17 mouse cellular contexts compared by ENCODE assay signal in genomic region chr19:44898646-44899045, GRCm38 (mm10). TPM values are rescaled to one million over a fixed set of nuclear protein-coding genes. Genes with fewer than 3 reads are reported as not detected.
DNase-seq lines count a peak whose midpoint lies in the region; ATAC-seq and TF ChIP-seq lines count a peak whose summit lies in the region.
"Had no signal": no experiment of that assay in that cellular context is flagged by ENCODE, and none has a peak within 500 bp of the region (broad histone marks: within the 10 kb centered on the region; RNA-seq: fewer than 3 reads in every experiment).

No protein-coding gene starts in this region.

- no peak for TF ChIP-seq CTCF in left cerebral cortex, adult 2 months (IDR thresholded peaks at IDR 0.05)

- H3K27ac ChIP-seq in heart, embryonic 12.5 days (ENCODE audit: poor library complexity, severe bottlenecking) = no peak overlapping the region
- H3K27ac ChIP-seq in heart, embryonic 15.5 days = peak overlapping the region; percentile 58
- peak overlapping the region; percentile 88; the same call in 1 of the 2 replicates for H3K27ac ChIP-seq in intestine, embryonic 16.5 days (ENCODE audit: low read length)
- H3K27ac ChIP-seq in left cerebral cortex, adult 2 months = no peak overlapping the region
- H3K27ac ChIP-seq: forebrain, embryonic 13.5 days had no signal

- H3K9ac ChIP-seq in heart, embryonic 12.5 days = no peak overlapping the region
- no peak overlapping the region for H3K9ac ChIP-seq in heart, embryonic 15.5 days
- H3K9ac ChIP-seq in intestine, embryonic 16.5 days (ENCODE audit: low read depth, low read length) = no peak overlapping the region
- H3K9ac ChIP-seq: forebrain, embryonic 13.5 days; forebrain, postnatal 0 days had no signal

- peaks cover 47% of the 10 kb centered on the region for H3K4me1 ChIP-seq in heart, embryonic 12.5 days (replicated peaks)
- peaks cover 30% of the 10 kb centered on the region for H3K4me1 ChIP-seq in heart, embryonic 15.5 days (replicated peaks)
- H3K4me1 ChIP-seq in intestine, embryonic 16.5 days (ENCODE audit: control insufficient read depth, insufficient read depth, low read length) = peaks cover 40% of the 10 kb centered on the region

- no peak for ATAC-seq in heart, embryonic 12.5 days (ENCODE audit: insufficient number of reproducible peaks, low FRiP score)
- no peak for ATAC-seq in heart, embryonic 15.5 days (replicated peaks; ENCODE audit: insufficient number of reproducible peaks, insufficient read depth, low FRiP score, low read depth)
- peak; percentile 44; the same call in 1 of the 2 replicates for ATAC-seq in intestine, embryonic 16.5 days
- ATAC-seq: forebrain, embryonic 13.5 days; forebrain, postnatal 0 days had no signal

- no peaks in the 10 kb centered on the region for H3K36me3 ChIP-seq in heart, embryonic 12.5 days
- no peaks in the 10 kb centered on the region for H3K36me3 ChIP-seq in heart, embryonic 15.5 days
- no peaks in the 10 kb centered on the region for H3K36me3 ChIP-seq in intestine, embryonic 16.5 days (ENCODE audit: control insufficient read depth, insufficient read depth, low read length)
- H3K36me3 ChIP-seq: embryonic facial prominence, embryonic 10.5 days; hindbrain, embryonic 15.5 days had no signal

- DNase-seq in heart, adult 11 months = peak; percentile 71
- no peak for DNase-seq in heart, postnatal 10 days
- peak; percentile 58 for DNase-seq in 3T3-L1 (ENCODE audit: low read depth, low spot score)
- no peak for DNase-seq in left cerebral cortex, adult 2 months (ENCODE audit: extremely low spot score in 1 of 2, low spot score in 2 of 2)
- DNase-seq: adrenal gland, adult 8-10 months; adrenal gland, postnatal 36 days; cerebellum, adult 2 months; cerebellum, postnatal 10 days; forebrain, postnatal 0 days; gastrocnemius, postnatal 14 days; heart, postnatal 36 days had no signal

- WGBS in heart, embryonic 12.5 days = 25% methylated on average over 3 of the region's 3 CpGs
- WGBS in heart, embryonic 15.5 days = 38% methylated on average over 3 of the region's 3 CpGs
- 23% methylated on average over 3 of the region's 3 CpGs for WGBS in intestine, embryonic 16.5 days

- peaks cover 25% of the 10 kb centered on the region for H3K27me3 ChIP-seq in heart, embryonic 12.5 days (replicated peaks)
- H3K27me3 ChIP-seq in heart, embryonic 15.5 days = peaks cover 23% of the 10 kb centered on the region
- peaks cover 4% of the 10 kb centered on the region; the same call in 1 of the 2 replicates for H3K27me3 ChIP-seq in intestine, embryonic 16.5 days (replicated peaks; ENCODE audit: control insufficient read depth, insufficient read depth, low read length)

- H3K4me3 ChIP-seq in heart, embryonic 12.5 days = no peak overlapping the region
- no peak overlapping the region for H3K4me3 ChIP-seq in heart, embryonic 15.5 days
- H3K4me3 ChIP-seq in intestine, embryonic 16.5 days (ENCODE audit: low read length) = no peak overlapping the region
- no peak overlapping the region for H3K4me3 ChIP-seq in left cerebral cortex, adult 2 months
- H3K4me3 ChIP-seq: embryonic facial prominence, embryonic 10.5 days; forebrain, embryonic 13.5 days; hindbrain, embryonic 15.5 days had no signal

- no peak overlapping the region for H3K4me2 ChIP-seq in heart, embryonic 12.5 days
- H3K4me2 ChIP-seq in heart, embryonic 15.5 days = no peak overlapping the region
- H3K4me2 ChIP-seq in intestine, embryonic 16.5 days (ENCODE audit: low read depth, low read length) = no peak overlapping the region
- H3K4me2 ChIP-seq: forebrain, embryonic 13.5 days; hindbrain, embryonic 15.5 days had no signal

- H3K9me3 ChIP-seq in heart, embryonic 12.5 days (replicated peaks) = no peaks in the 10 kb centered on the region
- H3K9me3 ChIP-seq in heart, embryonic 15.5 days (replicated peaks) = no peaks in the 10 kb centered on the region
- no peaks in the 10 kb centered on the region for H3K9me3 ChIP-seq in intestine, embryonic 16.5 days (ENCODE audit: control insufficient read depth, low read length)
- H3K9me3 ChIP-seq: embryonic facial prominence, embryonic 10.5 days; forebrain, embryonic 13.5 days; hindbrain, embryonic 15.5 days had no signal

- intact Hi-C loops in heart, postnatal 10 days (cut with DNase I) = no loop called here
- intact Hi-C loops in left cerebral cortex, adult 2 months (cut with DNase I) = no loop called here

RNA-seq across cellular contexts. Expression of gene Slf2, which starts 32.3 kb away (rescaled TPM):
- polyA plus RNA-seq in heart, embryonic 12.5 days (2016; fragmentation: Nextera tagmentation; extraction: Ambion mirVana) = 51.4 and 52.3 TPM in 2 replicates
- polyA plus RNA-seq in heart, embryonic 15.5 days (2015; fragmentation: Nextera tagmentation; extraction: Ambion mirVana) = 28.1 and 30.0 TPM in 2 replicates
- 10 to 100 TPM; 27.5 to 37.0 TPM for total RNA-seq in heart, postnatal 10 days (2021)
- 26.8 and 27.1 TPM in 2 replicates for polyA plus RNA-seq in intestine, embryonic 16.5 days (2015; fragmentation: Nextera tagmentation; extraction: Ambion mirVana)
- 10 to 100 TPM; 37.2 to 41.8 TPM for total RNA-seq in left cerebral cortex, adult 2 months (2021)

Comparison
In these comparisons a context has a peak if more than half of its experiments do, and no peak if none do; other contexts are left out.
1. DNase-seq: peak in heart, adult 11 months (single experiment) and 3T3-L1 (single experiment); none in heart, postnatal 10 days (0 of 2) and left cerebral cortex, adult 2 months (0 of 2).
2. H3K27ac ChIP-seq: peak in heart, embryonic 15.5 days (single experiment) and intestine, embryonic 16.5 days (single experiment); none in heart, embryonic 12.5 days (single experiment) and left cerebral cortex, adult 2 months (single experiment).